Mouse (Mus musculus) small intestine, adult 2 months (tissue): ENCODE results near the gene Hdac1.

ENCODE experiments used
- CTCF ChIP-seq: fragments of 200-500 bp; IDR thresholded peaks from 2 replicates; pipeline ENCODE4 v1.5.1; 2012; ENCODE audit warnings: low read depth, mild to moderate bottlenecking, control low read depth, inconsistent platforms, low read length, moderate library complexity, mixed read lengths; ENCODE audit not compliant: insufficient replicate concordance, insufficient read length; ENCODE audit errors: extremely low read depth
- POLR2A ChIP-seq: fragments of 200-500 bp; IDR thresholded peaks from 2 replicates; pipeline ENCODE4 v1.6.1; 2012; ENCODE audit warnings: low read depth, mild to moderate bottlenecking, control low read depth, inconsistent platforms, low read length, moderate library complexity

GRCm38 (mm10) chr4:129500607-129501566 lies 41.6 kb downstream of the Hdac1 start:
- TF ChIP-seq CTCF, result no peak
- no peak; the same call in 1 of the 2 replicates for TF ChIP-seq POLR2A
